Mouse (Mus musculus): ENCODE measurements around the gene Klhdc7a.

DNA sequence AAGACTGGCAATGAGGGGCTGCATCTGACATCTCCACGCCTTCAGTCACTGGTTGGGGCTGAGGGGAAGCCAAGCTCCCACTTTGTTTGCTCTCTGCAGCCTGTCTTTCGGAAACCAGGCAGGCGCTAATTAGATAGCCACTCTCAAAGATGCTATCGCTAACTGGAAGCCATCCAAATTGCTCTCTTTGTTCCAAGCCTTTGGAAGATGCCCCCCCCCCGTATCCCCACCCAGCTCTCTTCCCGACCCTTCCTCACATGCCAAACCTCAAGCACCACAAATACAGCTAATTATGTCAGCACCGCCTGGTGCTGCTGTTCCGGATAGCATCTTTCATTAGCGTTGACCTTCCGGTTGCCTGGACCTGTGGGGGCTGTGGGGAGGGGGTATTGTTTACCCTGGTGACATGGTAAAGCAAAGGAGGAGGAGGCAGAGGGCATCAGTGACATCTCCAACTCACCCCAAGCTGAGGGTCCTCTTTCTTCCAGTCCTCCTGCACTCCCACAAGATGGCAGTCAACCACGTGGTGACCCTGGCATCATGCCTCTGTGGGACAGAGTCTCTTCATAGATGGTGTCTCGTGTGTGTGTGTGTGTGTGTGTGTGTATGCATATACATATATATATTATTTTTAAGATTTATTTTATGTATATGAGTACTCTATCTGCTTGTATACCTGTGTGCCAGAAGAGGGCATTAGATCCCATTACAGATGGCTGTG is 35.9 kb downstream of the Klhdc7a start:
- TF ChIP-seq POLR2A (IDR thresholded peaks at IDR 0.05; ENCODE audit: control insufficient read depth, extremely low read depth, insufficient read depth, low read length, poor library complexity), result no peak
- no peak for TF ChIP-seq CTCF (IDR thresholded peaks at IDR 0.05; ENCODE audit: borderline replicate concordance, control insufficient read depth, extremely low read depth, insufficient read depth, low read length, poor library complexity)
